Mouse (Mus musculus) testis, adult 2 months (tissue): ENCODE data around the gene Diablo.

ENCODE experiments used
- CTCF ChIP-seq: fragments of 200-500 bp; IDR thresholded peaks from 2 replicates; pipeline ENCODE4 v1.5.1; 2012; ENCODE audit warnings: low read depth, mild to moderate bottlenecking, inconsistent platforms, low read length, moderate library complexity; ENCODE audit not compliant: control insufficient read depth, insufficient read depth, insufficient replicate concordance
- POLR2A ChIP-seq: fragments of 200-500 bp; IDR thresholded peaks from 2 replicates; pipeline ENCODE4 v1.6.1; 2012; ENCODE audit warnings: low read depth, mild to moderate bottlenecking, inconsistent platforms, low read length, moderate library complexity; ENCODE audit not compliant: control insufficient read depth

DNA sequence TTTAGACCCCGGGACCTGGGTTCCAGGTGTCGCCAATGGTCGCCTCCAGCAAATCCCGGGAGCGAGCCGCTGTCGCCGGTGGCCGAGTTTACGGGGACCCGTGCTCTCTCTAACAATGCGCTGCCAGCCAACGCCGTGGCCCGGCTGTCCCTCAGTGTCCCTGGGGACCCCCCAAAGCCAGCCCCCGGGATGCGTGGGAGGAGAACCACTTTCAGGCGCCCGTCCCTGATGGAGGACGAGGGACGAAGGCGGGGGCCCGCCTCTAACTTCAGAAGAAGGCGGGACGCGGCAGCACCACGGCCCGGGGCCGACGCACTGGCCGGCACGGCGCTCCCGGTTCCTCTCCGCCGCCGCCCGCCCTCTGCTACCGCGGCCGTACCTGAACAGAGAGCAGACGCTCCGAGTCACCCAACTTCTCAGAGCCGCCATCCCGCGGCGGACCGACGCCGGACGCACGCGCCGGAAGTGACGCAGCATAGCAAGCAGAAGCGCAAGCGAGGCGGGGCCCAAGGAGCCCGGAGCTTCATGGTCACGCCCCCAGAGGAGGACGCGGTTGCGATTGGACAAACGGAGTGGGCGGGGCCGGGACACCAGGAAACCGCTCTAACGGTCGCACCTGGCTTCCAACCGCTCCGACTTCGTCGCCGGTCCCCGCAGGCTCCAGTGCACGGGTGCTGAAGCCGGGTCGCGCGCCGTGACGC is at the start of gene Diablo:
- TF ChIP-seq CTCF (no peak), POLR2A (peak; percentile 98)
